Mouse (Mus musculus): ENCODE data around the gene Nptx2. TPM values are rescaled to one million over a fixed set of nuclear protein-coding genes. Genes with fewer than 3 reads are reported as not detected.

The Nptx2 gene
- polyA plus RNA-seq, 1 experiment, result 0.32 TPM

- H3K36me3 ChIP-seq (ENCODE audit: control insufficient read depth, insufficient read depth, low read length), result no peaks in the 10 kb centered on the region
- no peaks in the 10 kb centered on the region for H3K27me3 ChIP-seq (ENCODE audit: control insufficient read depth, insufficient read depth, low read length)
- DNase-seq (ENCODE audit: low read depth in 1 of 2, low spot score in 2 of 2), result no peak
- no peak overlapping the region for H3K27ac ChIP-seq (ENCODE audit: insufficient read depth, low read length)
- H3K4me3 ChIP-seq (ENCODE audit: extremely low read depth, insufficient read depth, insufficient read length), result no peak overlapping the region
- 74% methylated on average over 7 of the region's 7 CpGs for WGBS
- TF ChIP-seq POLR2A (IDR thresholded peaks at IDR 0.05; ENCODE audit: low read depth, low read length) (no peak), CTCF (IDR thresholded peaks at IDR 0.05; ENCODE audit: extremely low read depth, insufficient read depth, insufficient read length, insufficient replicate concordance) (no peak)
- no peaks in the 10 kb centered on the region for H3K4me1 ChIP-seq (ENCODE audit: control insufficient read depth, insufficient read depth, insufficient read length)
Observed at GRCm38 (mm10) chr5:144509431-144509830, 36.3 kb upstream of the Nptx2 start.

DNA sequence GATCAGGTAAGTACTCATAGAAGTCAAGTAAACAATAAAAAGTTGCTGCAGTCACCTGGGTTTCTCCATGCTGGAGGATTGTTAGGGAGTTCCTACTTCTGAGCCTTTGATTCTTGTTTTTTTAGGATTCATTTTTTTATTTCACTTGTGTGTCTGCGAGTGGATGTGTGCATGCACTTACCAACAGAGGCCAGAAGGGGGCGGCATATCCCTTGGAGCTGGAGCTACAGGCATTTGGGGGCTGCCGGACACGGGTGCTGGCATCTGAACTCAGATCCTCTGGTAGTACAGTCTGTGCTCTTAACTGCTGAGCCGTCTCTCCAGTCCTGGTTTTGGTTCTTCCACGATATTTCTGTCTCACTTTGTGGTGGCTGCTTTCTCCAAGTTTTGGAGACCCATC, 31.0 kb upstream of the Nptx2 start:
- no peak for TF ChIP-seq POLR2A (IDR thresholded peaks at IDR 0.05; ENCODE audit: low read depth, low read length)
- TF ChIP-seq CTCF (IDR thresholded peaks at IDR 0.05; ENCODE audit: extremely low read depth, insufficient read depth, insufficient read length, insufficient replicate concordance), result no peak
- WGBS, result 65% methylated on average over 6 of the region's 6 CpGs
- Histone ChIP-seq H3K36me3 (ENCODE audit: control insufficient read depth, insufficient read depth, low read length) (no peaks in the 10 kb centered on the region), H3K27ac (ENCODE audit: insufficient read depth, low read length) (no peak overlapping the region), H3K27me3 (ENCODE audit: control insufficient read depth, insufficient read depth, low read length) (no peaks in the 10 kb centered on the region), H3K4me3 (ENCODE audit: extremely low read depth, insufficient read depth, insufficient read length) (no peak overlapping the region), H3K4me1 (ENCODE audit: control insufficient read depth, insufficient read depth, insufficient read length) (no peaks in the 10 kb centered on the region)
- no peak for DNase-seq (ENCODE audit: low read depth in 1 of 2, low spot score in 2 of 2)

GRCm38 (mm10) chr5:144515241-144515640, 30.5 kb upstream of the Nptx2 start:
- 57% methylated on average over 4 of the region's 4 CpGs for WGBS
- DNase-seq (ENCODE audit: low read depth in 1 of 2, low spot score in 2 of 2), result no peak

GRCm38 (mm10) chr5:144520096-144520495, 25.6 kb upstream of the Nptx2 start:
- Histone ChIP-seq H3K4me1 (ENCODE audit: control insufficient read depth, insufficient read depth, insufficient read length) (no peaks in the 10 kb centered on the region), H3K27ac (ENCODE audit: insufficient read depth, low read length) (no peak overlapping the region), H3K27me3 (ENCODE audit: control insufficient read depth, insufficient read depth, low read length) (no peaks in the 10 kb centered on the region), H3K4me3 (ENCODE audit: extremely low read depth, insufficient read depth, insufficient read length) (no peak overlapping the region), H3K36me3 (ENCODE audit: control insufficient read depth, insufficient read depth, low read length) (no peaks in the 10 kb centered on the region)
- 37% methylated on average over 3 of the region's 3 CpGs for WGBS
- TF ChIP-seq POLR2A (IDR thresholded peaks at IDR 0.05; ENCODE audit: low read depth, low read length) (no peak), CTCF (IDR thresholded peaks at IDR 0.05; ENCODE audit: extremely low read depth, insufficient read depth, insufficient read length, insufficient replicate concordance) (no peak)
- no peak for DNase-seq (ENCODE audit: low read depth in 1 of 2, low spot score in 2 of 2)

More at GRCm38 (mm10) chr5:144515241-144515640, 30.5 kb upstream of the Nptx2 start:
- Histone ChIP-seq H3K4me3 (ENCODE audit: extremely low read depth, insufficient read depth, insufficient read length) (no peak overlapping the region), H3K27ac (ENCODE audit: insufficient read depth, low read length) (no peak overlapping the region), H3K36me3 (ENCODE audit: control insufficient read depth, insufficient read depth, low read length) (no peaks in the 10 kb centered on the region), H3K4me1 (ENCODE audit: control insufficient read depth, insufficient read depth, insufficient read length) (no peaks in the 10 kb centered on the region), H3K27me3 (ENCODE audit: control insufficient read depth, insufficient read depth, low read length) (no peaks in the 10 kb centered on the region)
- no peak for TF ChIP-seq CTCF (IDR thresholded peaks at IDR 0.05; ENCODE audit: extremely low read depth, insufficient read depth, insufficient read length, insufficient replicate concordance)
- TF ChIP-seq POLR2A (IDR thresholded peaks at IDR 0.05; ENCODE audit: low read depth, low read length), result no peak

DNA sequence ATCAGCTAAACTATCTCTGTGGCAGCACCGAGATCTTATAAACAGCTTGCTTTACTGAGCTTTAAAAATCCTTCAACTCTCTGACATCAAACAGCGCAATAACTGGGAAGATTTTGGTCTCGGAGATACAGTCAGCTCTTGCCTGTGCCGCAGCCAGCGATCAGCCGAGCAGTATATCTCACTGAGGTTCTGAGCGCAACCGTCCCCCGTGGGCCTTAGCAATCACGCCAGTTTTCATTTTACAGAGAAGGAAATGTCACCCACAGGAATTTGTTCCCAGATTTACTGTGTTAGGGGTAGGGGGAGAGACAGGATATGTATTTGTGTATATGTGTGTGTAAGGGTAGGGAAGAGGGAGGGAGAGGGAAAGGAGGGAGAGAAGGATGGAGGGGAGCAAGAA, 20.9 kb upstream of the Nptx2 start:
- H3K4me3 ChIP-seq (ENCODE audit: extremely low read depth, insufficient read depth, insufficient read length), result no peak overlapping the region
- WGBS, result 81% methylated on average over 10 of the region's 10 CpGs
- H3K36me3 ChIP-seq (ENCODE audit: control insufficient read depth, insufficient read depth, low read length), result no peaks in the 10 kb centered on the region
- H3K27ac ChIP-seq (ENCODE audit: insufficient read depth, low read length), result no peak overlapping the region
- H3K4me1 ChIP-seq (ENCODE audit: control insufficient read depth, insufficient read depth, insufficient read length), result no peaks in the 10 kb centered on the region
- DNase-seq (ENCODE audit: low read depth in 1 of 2, low spot score in 2 of 2), result no peak
- H3K27me3 ChIP-seq (ENCODE audit: control insufficient read depth, insufficient read depth, low read length), result no peaks in the 10 kb centered on the region
- TF ChIP-seq POLR2A (IDR thresholded peaks at IDR 0.05; ENCODE audit: low read depth, low read length), result no peak
- no peak for TF ChIP-seq CTCF (IDR thresholded peaks at IDR 0.05; ENCODE audit: extremely low read depth, insufficient read depth, insufficient read length, insufficient replicate concordance)

DNA sequence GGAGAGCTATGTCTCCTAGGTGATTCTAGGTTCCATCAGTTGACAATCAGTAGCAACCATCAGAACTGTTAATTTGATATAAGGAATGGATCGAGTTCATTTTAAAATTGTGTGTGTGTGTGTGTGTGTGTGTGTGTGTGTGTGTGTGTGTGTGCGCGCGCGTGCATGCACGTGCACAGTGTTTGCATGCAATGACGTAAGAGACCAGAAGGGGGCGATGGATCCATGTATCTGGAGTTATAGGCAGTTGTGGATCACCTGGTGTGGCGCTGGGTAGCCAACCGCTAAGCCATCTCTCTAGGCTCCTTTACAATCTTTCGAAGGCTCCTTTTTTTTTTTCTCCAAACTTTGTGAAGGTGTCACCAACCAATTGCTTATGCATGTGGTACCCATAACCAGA, 16.6 kb upstream of the Nptx2 start:
- H3K4me3 ChIP-seq (ENCODE audit: extremely low read depth, insufficient read depth, insufficient read length), result no peak overlapping the region
- H3K27ac ChIP-seq (ENCODE audit: insufficient read depth, low read length), result no peak overlapping the region
- TF ChIP-seq POLR2A (IDR thresholded peaks at IDR 0.05; ENCODE audit: low read depth, low read length), result no peak
- no peak for TF ChIP-seq CTCF (IDR thresholded peaks at IDR 0.05; ENCODE audit: extremely low read depth, insufficient read depth, insufficient read length, insufficient replicate concordance)
- H3K36me3 ChIP-seq (ENCODE audit: control insufficient read depth, insufficient read depth, low read length), result no peaks in the 10 kb centered on the region
- no peaks in the 10 kb centered on the region for H3K27me3 ChIP-seq (ENCODE audit: control insufficient read depth, insufficient read depth, low read length)
- WGBS, result 96% methylated on average over 11 of the region's 11 CpGs
- H3K4me1 ChIP-seq (ENCODE audit: control insufficient read depth, insufficient read depth, insufficient read length), result no peaks in the 10 kb centered on the region
- DNase-seq (ENCODE audit: low read depth in 1 of 2, low spot score in 2 of 2), result no peak

DNA sequence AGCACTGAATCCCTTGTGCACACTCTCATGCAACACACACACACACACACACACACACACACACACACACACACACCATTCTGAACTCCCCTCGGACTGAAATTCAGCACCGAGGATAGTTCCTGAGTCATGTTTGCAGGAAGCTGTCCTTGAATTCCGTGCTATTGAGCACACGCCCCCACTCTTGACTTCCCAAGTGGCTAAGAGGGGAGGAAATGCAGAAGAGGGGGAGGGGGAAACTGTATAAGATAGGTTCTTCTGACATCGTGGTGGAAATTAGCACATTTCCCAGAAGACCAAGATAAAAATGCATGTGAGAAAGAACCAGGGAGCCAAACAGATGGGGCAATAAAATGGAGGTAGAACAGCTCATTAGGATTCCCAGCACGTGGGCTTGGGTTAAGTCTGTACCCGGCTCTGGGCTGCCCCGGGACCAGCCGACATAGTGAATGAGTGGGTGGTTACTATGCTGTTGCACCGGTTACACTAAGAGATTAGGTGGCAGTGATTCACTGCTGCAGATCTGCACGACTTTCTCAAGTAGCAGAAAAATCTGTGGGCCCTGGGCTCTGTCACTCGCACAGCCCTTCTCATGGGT, 2.9 kb upstream of the Nptx2 start:
- no peaks in the 10 kb centered on the region for H3K36me3 ChIP-seq (ENCODE audit: control insufficient read depth, insufficient read depth, low read length)
- peaks cover 10% of the 10 kb centered on the region for H3K27me3 ChIP-seq (ENCODE audit: control insufficient read depth, insufficient read depth, low read length)
- no peak for TF ChIP-seq CTCF (IDR thresholded peaks at IDR 0.05; ENCODE audit: extremely low read depth, insufficient read depth, insufficient read length, insufficient replicate concordance)
- TF ChIP-seq POLR2A (IDR thresholded peaks at IDR 0.05; ENCODE audit: low read depth, low read length), result no peak
- DNase-seq (ENCODE audit: low read depth in 1 of 2, low spot score in 2 of 2), result no peak
- 13% methylated on average over 12 of the region's 12 CpGs for WGBS
- H3K4me3 ChIP-seq (ENCODE audit: extremely low read depth, insufficient read depth, insufficient read length), result no peak overlapping the region
- H3K4me1 ChIP-seq (ENCODE audit: control insufficient read depth, insufficient read depth, insufficient read length), result no peaks in the 10 kb centered on the region; the same call in 1 of the 2 replicates
- no peak overlapping the region for H3K27ac ChIP-seq (ENCODE audit: insufficient read depth, low read length)
